Mouse (Mus musculus) yolk sac, embryonic 10.5 days (tissue): ENCODE measurements at regions not wholly inside any gene's neighbourhood (a gene's known extent, or its start where the extent isn't known, plus 50 kb on each side); places are given as distances from the start of the nearest gene placed in this dataset.

ENCODE experiments used
- DNase-seq: peaks from one replicate; pipeline ENCODE4 v3.0.0-alpha.2; 2017; ENCODE audit warnings: low spot score

DNA sequence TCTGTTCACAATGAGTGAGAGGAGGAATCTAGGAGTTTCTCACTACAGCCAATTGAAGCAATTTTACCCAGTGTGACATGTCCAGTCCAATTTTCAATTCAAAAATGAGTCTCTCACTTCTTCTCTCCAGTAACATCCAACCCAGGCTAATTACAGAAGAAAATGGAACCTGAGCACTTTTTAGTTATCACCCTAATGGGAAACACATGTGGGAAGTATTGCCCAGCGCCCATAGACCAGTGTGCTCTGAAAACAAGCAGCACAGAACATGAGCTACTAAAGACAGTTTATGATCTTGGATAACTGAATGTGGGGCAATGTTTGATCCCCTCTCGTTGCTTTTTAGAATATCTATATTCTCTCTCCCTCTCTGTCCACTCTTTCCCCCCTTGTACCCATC is 70.5 kb upstream of the Efemp1 start:
- DNase-seq, result no peak

GRCm38 (mm10) chr11:28770831-28771230 is 82.2 kb upstream of the Efemp1 start:
- DNase-seq, result no peak

DNA sequence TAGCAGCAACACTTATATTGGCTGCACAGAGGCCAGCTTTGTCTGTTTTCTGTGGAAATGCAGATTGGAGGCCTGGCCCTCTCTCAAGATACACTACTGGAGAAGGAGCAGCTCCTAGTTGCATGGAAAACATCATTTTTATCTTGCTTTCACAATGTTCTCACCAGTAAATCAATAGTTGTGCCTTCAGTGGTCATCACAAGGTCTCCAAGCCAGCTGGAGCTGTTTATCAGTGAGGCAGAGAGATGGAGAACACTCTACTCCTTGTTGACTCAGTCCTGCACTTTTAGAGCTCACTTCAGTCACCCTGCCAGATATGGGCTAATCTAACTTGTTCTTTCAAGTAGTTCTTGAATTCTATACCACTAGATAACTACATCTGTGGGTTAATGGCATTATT is 92.3 kb upstream of the Efemp1 start:
- no peak for DNase-seq

- peak; percentile 14 for DNase-seq
Observed at GRCm38 (mm10) chr11:28734941-28735597, 117.9 kb upstream of the Efemp1 start.

GRCm38 (mm10) chr11:28734581-28734931 is 118.4 kb upstream of the Efemp1 start:
- DNase-seq, result no peak

DNA sequence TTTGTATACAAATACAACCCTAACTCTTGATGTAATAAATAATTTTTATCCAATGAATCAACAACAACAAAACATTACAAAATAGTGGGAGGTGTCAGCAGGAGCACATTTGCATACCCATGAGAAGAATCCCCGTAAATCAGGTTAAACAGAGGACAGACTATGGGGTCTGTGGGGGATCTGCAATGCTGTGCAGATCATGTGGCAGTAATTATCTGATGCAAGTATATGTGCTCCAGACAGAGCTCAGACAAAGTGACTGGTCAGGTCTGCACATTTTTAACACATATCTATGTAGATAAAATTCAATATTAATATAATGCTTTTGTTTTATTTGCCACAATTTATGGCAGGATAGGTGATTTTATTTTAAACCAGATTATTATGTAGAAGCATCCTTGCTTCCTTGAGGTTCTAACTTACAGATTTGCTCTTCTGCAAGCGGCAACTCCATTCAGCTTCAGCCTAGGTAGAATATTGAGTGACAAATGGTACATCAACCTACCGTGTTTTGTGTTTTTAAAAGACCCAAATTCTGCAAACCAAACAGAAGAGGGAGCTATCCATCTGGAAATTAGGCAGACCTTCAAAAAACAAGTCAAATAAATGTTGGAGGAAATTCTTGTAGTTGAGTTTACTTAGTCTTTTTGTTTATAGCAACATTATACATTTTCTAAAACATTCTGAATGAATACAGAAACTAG is 119.0 kb upstream of the Efemp1 start:
- no peak for DNase-seq

DNA sequence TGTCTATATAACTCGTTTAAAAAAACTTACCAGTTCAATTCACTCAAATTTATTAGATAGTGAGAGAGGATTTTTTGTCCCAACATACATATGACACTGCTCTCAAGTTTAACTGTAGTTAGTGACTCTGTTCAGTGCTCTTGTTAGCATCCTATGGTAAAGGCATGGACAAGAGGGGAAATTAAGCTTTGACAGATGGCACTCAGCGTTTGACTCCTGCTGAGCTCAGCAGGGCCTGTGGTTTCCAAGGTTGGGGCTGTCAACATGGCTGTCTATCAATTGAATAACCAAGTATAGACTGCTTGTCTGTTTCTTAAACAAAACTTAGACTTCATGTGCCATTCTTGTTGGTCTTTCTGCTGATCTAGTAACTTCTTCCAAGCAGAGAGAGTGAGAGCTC is 122.9 kb upstream of the Efemp1 start:
- no peak for DNase-seq

DNA sequence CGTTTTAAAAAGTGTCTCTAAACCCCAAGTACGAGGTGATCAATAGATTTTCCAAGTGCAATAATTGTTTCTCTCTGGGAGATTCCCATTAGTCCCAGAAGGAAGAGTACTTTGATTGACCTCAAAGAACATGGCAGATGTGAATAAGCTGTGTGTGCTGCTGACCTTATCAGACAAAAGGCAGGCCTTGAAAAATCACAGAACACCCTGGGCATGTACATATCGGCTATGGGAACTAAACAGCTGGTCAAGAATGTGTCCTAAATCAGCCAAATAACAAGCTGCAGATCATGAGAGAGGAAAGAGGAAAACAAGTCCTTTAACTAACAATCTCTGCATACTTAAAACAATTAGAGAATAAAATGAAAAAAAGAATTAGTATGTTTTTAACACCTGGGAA is 125.4 kb upstream of the Ccdc85a start:
- no peak for DNase-seq

DNA sequence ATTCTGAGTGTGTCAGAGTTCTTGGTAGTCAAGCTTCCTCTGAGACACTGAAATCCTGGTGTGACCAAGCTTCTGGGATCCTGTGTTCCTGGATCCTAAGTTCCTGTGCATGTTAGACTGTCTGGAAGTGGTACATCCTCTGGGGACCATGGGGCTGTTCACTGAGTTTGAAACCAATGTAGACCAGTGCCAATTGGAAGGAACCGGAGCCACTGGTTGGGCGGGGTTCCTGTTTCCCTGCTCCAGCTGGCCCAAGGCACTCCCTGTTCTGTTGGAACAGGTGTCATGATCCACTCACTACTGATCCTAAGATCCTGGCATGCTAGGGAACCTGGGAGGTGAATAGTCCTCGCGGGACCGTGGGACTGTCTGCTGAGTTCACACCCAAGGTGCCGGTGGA is 124.3 kb upstream of the Ccdc85a start:
- DNase-seq, result no peak

DNA sequence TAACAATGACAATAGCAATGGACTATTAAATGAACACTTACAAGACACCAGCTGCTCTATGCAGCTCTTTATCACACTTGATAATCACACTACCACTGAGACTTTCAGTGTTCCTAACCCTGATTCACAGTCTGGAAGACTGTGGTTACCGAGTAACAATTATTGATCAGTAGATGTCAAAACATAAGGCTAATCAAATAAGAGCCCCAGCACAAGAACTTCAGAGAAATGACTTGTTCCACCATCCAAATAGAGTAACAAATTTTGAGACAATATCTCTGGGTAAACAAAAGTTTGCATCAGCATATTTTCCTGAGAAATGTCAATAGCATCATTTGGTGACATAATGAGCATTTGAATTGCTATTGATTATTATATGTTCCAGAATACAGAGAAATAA is 118.3 kb upstream of the Ccdc85a start:
- DNase-seq, result no peak

DNA sequence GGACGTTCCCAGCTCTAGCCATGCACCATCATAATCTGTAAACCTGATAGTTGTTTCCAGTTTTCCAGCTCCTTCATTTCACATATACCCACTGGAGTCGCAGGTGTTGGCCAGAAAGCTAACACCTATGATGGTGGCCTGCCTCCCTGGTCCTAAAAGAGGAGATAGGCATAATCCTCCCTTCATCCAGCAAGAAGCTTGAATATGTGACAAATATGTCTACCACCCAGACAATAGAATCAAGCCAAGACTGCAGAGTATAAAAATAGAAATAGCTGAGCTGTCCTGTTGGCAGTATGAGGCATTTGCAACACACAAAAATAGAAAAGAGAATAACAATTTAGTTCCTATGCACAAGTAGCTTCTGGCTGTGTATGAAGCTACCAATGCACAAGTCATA is 117.3 kb upstream of the Ccdc85a start:
- DNase-seq, result no peak

GRCm38 (mm10) chr11:28699766-28700165 is 115.6 kb upstream of the Ccdc85a start:
- peak; percentile 13 for DNase-seq

DNA sequence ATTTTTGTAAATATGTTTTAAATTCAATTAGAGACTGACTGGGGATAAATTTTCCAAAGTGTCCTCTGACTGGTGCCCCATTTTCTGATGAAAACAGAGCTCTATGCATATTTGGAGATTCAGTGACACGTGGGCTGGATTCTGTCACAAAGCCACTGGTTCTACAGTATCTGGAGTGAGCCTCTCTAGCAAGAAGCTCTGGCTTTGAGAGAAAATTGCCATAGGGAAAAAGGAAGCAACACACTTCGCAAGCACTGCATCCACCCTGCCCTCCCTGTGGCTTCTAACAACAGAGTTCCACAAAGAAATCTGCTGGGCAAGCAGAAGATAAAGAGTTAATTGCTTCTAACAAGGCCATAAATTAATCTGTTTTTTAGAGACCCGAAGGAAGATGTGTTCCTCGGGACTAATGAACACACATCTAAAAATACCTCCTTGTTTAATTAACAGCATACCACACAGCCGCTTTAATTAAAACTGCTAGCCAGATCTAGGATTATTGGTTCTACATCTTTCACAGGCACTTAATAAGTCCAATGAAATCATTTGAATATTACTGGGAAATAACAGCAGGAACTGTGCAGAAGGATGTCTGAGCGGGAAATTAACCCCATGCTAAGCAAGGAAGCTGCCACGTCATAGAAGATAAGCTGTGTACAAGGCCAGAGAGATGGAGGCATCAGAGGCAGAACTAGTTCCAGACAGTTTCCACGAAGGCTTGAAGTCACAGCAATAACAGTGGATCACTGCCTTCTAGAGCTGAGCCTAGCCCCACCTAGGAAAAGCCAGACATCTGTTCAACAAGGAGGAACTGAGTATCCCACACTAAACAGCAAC is 113.7 kb upstream of the Ccdc85a start:
- DNase-seq, result no peak

DNA sequence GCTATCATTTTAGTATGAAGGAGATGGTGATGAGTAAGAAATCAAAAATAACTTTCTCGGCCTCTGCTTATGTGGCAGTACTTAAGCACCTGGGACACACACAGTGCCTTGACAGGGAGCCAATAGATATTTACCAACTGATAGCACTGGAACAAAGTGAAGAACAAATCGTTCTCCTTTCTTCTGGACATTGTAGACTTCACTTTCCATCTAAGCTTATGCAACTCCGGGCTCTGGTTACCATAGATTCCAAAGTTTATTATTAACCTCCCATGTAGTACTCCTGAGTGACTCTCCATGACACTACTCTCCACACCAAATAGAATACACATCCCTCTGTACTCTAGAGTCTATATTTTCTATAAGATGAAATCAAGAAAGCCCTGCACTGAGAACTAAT is 110.9 kb upstream of the Ccdc85a start:
- no peak for DNase-seq

DNA sequence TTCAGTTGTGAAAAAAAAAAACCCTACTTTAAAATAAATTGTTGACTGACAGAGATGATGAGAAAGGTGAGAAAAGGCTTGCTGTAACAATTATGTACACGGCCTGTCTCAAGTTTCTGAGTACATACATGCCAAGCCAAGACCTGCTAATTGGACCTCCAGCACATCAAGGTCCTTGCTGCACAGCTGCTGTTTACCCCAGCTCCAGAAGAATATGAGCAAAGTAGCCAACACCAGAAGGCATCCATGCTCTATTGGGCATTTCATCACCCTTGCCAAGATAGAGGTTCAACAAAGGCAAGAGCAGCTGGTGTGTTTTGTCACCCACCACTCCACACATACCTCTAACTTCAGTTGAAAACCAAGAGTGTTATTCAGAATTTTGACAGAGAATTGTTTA is 109.2 kb upstream of the Ccdc85a start:
- DNase-seq, result no peak

DNA sequence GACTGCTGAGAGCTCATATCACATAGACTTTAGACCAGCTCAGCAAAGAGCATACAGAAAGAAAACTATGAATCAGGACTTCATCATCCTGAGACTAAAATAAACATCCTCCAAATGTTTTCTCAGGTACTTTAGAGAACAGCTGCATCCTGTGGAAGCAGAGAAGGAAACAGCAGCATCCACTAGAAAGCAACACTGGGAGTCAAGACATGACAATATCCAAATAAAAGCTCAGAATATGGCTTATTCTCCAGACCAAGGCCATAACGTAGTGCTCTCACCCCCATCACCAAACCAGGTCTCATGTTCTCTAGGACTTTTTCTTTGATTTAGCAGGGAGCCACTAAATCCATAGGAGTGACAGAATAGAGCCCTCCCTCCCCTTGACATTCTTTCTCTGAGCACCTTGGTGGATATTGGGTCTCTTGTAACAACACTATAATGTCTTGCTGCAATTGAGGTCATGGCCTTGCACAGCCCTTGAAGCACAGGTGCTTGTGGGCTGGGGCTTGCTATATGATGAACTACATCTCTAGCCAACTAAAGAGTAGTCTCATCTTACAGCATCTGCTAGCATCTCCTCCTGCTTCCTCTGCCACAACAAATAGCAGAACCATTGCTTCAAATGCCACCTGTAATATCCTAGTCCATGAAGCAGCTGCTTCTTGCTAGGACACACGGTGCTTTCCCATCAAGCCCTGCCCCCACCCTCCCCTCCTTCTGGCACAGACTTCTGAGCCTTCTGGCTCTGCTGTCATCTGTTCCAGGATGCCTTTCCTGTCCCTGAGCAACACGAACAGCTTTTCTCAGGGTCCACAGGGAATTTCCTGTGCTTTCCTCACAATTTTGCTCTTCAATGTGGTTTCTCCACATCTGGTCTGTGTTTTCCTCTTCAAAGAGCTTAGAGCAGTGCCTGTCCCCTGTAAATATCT is 108.4 kb upstream of the Ccdc85a start:
- DNase-seq, result peak; percentile 20

DNA sequence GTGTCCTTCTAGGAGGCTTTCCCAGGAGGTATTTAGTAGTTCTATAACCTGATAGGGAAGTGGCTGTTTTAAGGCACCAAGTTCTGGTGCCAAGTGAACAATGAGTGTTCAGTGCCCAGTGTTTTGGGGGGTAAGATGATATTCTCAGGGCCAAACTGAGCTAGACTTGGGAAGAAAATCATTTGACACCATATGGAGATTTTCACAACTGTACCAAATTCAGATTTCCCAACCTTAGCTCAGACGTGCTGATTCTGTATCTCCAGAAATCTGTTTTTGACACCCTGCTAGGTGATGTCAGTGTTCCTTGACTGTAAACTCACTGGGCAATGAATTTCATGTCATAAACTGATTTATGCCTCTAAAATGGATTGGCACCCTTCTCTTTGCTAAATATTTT is 104.3 kb upstream of the Ccdc85a start:
- no peak for DNase-seq

DNA sequence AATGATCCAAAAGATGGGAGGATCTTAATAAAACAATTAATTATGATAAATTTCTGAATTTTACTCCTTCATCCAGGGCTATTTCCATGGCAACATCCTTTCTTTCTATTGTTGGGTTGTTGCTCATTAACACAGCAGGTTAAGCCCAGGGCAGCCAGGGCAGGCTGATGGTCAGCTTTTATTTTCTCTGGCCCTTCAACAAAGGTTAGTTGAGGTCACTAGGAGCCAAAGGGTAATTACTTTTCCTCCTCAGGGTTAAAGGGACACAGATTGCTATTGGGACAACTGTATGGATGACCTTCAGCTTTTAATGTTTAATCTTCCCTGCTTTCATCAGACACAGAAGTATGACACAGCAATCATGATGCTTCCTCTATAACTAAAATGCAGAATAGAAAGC is 101.3 kb upstream of the Ccdc85a start:
- peak; percentile 57 for DNase-seq

DNA sequence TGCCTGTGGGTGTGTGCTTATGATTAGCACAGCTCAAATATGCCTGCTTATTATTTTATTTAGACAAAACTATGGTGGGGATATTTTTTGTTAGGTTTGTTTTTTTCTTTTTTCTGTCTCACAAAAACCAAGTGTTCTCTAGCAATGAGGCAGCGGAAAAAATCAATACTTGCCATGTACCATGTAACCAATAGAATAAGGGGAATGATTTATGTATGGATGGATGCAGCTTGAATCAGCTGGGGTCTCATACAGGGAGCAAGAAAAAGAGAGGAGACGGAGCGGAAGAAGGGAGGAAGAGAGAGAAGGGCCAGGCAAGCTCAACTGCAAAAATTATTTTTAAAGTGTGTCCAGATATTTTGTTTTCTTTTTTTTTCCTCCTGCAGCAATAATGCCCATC is 97.2 kb upstream of the Ccdc85a start:
- DNase-seq, result no peak

- no peak for DNase-seq
Observed at GRCm38 (mm10) chr11:28670765-28671164, 86.6 kb upstream of the Ccdc85a start.

DNA sequence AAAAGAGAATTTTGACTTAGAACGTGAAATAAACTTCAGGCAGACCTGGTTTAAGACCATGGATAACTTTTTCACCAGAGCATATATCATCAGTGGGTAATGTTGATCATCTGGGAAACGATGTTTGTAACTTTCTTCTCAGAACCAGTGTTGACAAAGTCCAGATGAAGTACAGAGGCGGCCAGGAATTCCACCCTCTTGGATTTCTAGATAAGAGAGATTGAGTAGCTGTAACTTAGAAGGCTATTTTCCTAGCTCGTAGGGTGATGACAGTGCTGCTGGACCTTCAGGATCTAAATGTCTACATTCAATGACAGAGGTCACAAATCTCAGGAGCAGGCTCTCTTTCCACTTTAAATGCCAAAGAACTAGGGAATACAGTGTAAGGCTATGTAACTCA is 85.2 kb upstream of the Ccdc85a start:
- peak; percentile 29 for DNase-seq

- DNase-seq, result no peak
Observed at GRCm38 (mm10) chr11:28660377-28660776, 76.3 kb upstream of the Ccdc85a start.
